Mouse (Mus musculus) lung, embryonic 14.5 days (tissue): Measurements from ENCODE around the gene H2-Q7. TPM values are rescaled to one million over a fixed set of nuclear protein-coding genes. Genes with fewer than 3 reads are reported as not detected.
"Not testable (repeated sequence)": the region's sequence is repeated elsewhere in the genome, so short reads cannot be mapped to it uniquely, and the experiment has no call there.

Experiments used
- ATAC-seq: fragments of 200-750 bp; cut with Nextera tagmentation; 2 replicates; pipeline ENCODE4 v1.8.0; 2017; ENCODE audit warnings: mild to moderate bottlenecking, moderate TSS enrichment, moderate library complexity; ENCODE audit not compliant: insufficient read depth
- DNase-seq: peaks from one replicate; pipeline ENCODE4 v3.0.0-alpha.2; 2015
- H3K27ac ChIP-seq: fragments of 300-500 bp; sonication (generic); 2 replicates; pipeline ENCODE4 v1.5.1; 2014; ENCODE audit warnings: low read depth, mild to moderate bottlenecking, moderate library complexity
- H3K27me3 ChIP-seq: fragments of 300-500 bp; sonication (generic); 2 replicates; pipeline ENCODE4 v1.6.1; 2014; ENCODE audit warnings: low read length, control low read depth; ENCODE audit not compliant: insufficient read depth
- H3K36me3 ChIP-seq: fragments of 300-500 bp; sonication (generic); 2 replicates; pipeline ENCODE4 v1.6.1; 2014; ENCODE audit warnings: control low read depth; ENCODE audit not compliant: insufficient read depth
- H3K4me1 ChIP-seq: fragments of 300-500 bp; sonication (generic); 2 replicates; pipeline ENCODE4 v1.6.1; 2014; ENCODE audit warnings: antibody characterized with exemption, control low read depth; ENCODE audit not compliant: insufficient read depth
- H3K4me2 ChIP-seq: fragments of 300-500 bp; sonication (generic); 2 replicates; pipeline ENCODE4 v1.6.1; 2014; ENCODE audit warnings: mild to moderate bottlenecking
- H3K4me3 ChIP-seq: fragments of 300-500 bp; sonication (generic); 2 replicates; pipeline ENCODE4 v1.5.1; 2014; ENCODE audit warnings: low read depth, low read length
- H3K9ac ChIP-seq: fragments of 300-500 bp; sonication (generic); 2 replicates; pipeline ENCODE4 v1.6.1; 2014
- H3K9me3 ChIP-seq: fragments of 300-500 bp; sonication (generic); 2 replicates; pipeline ENCODE4 v1.6.1; 2016; ENCODE audit warnings: low read depth, low read length, control low read depth
- CTCF ChIP-seq: IDR thresholded peaks from 2 replicates; pipeline ENCODE4 v1.5.1; 2016; ENCODE audit warnings: antibody characterized with exemption, low read depth
- WGBS: fragments of 180-500 bp; shearing (Covaris S2); extraction: QIAGEN DNeasy Blood & Tissue Kit; methylation state at CpG from one replicate; pipeline ENCODE4 v1.1.7; 2014; 5-methylcytosine and 5-hydroxymethylcytosine counted together
- polyA plus RNA-seq: library from polyadenylated mRNA; unstranded; fragments of >200 nt; fragmentation: Nextera tagmentation; extraction: Ambion mirVana; gene quantifications from 2 replicates; pipeline ENCODE4 v1.2.1, GENCODE M21; 2014

H2-Q7 gene
- 6.9 and 7.3 TPM in 2 replicates for polyA plus RNA-seq

GRCm38 (mm10) chr17:35438885-35439284 is at the start of gene H2-Q7:
TSS of gene H2-Q7 (plus strand) at chr17:35439155.
- ATAC-seq (peak; percentile 94), DNase-seq (peak; percentile 93)
- H3K4me3 ChIP-seq: peak within 1 kb of the TSS; percentile 43
- H3K36me3 ChIP-seq, H3K27ac ChIP-seq, H3K4me1 ChIP-seq, H3K9me3 ChIP-seq: not testable (repeated sequence)
- H3K4me2 ChIP-seq: peak within 1 kb of the TSS; percentile 83
- H3K9ac ChIP-seq: peak within 1 kb of the TSS; percentile 42; the same call in 1 of the 2 replicates
- peaks cover 18% of the 10 kb centered on the region for H3K27me3 ChIP-seq
- WGBS: 3% methylated on average over 18 of the region's 18 CpGs

GRCm38 (mm10) chr17:35389796-35390195 is 49.2 kb upstream of the H2-Q7 start:
- not testable (repeated sequence) for H3K27me3 ChIP-seq, H3K27ac ChIP-seq, H3K4me3 ChIP-seq, ATAC-seq, H3K9me3 ChIP-seq, H3K4me2 ChIP-seq, H3K9ac ChIP-seq, H3K4me1 ChIP-seq, H3K36me3 ChIP-seq
- DNase-seq: peak; percentile 60
- peak; percentile 61 for TF ChIP-seq CTCF
- 7% methylated on average over 7 of the region's 7 CpGs for WGBS

- DNase-seq, H3K9me3 ChIP-seq, H3K4me1 ChIP-seq, H3K27me3 ChIP-seq, H3K27ac ChIP-seq, H3K9ac ChIP-seq, H3K4me2 ChIP-seq, H3K36me3 ChIP-seq, H3K4me3 ChIP-seq, ATAC-seq: not testable (repeated sequence)
- WGBS: 41% methylated on average over 2 of the region's 2 CpGs
These were observed 46.3 kb upstream of the H2-Q7 start for GRCm38 (mm10) chr17:35392671-35393070.

GRCm38 (mm10) chr17:35393864-35394800 is 44.8 kb upstream of the H2-Q7 start:
- H3K27ac ChIP-seq, H3K9ac ChIP-seq, H3K9me3 ChIP-seq, H3K36me3 ChIP-seq, H3K4me1 ChIP-seq, H3K27me3 ChIP-seq, DNase-seq: not testable (repeated sequence)
- peak overlapping the region; percentile 48 for H3K4me2 ChIP-seq
- peak overlapping the region; percentile 20; the same call in 1 of the 2 replicates for H3K4me3 ChIP-seq
- WGBS: 2% methylated on average over 55 of the region's 75 CpGs
- peak; percentile 80; the same call in 1 of the 2 replicates for ATAC-seq

- H3K27ac ChIP-seq, H3K4me3 ChIP-seq, H3K36me3 ChIP-seq, H3K27me3 ChIP-seq, H3K4me1 ChIP-seq, DNase-seq, ATAC-seq, H3K9me3 ChIP-seq, H3K9ac ChIP-seq, H3K4me2 ChIP-seq: not testable (repeated sequence)
- WGBS: 68% methylated on average over 2 of the region's 2 CpGs
These were observed 42.0 kb upstream of the H2-Q7 start for GRCm38 (mm10) chr17:35396956-35397355.

GRCm38 (mm10) chr17:35413057-35413456 is 25.9 kb upstream of the H2-Q7 start:
- not testable (repeated sequence) for H3K9ac ChIP-seq, H3K4me2 ChIP-seq, H3K4me1 ChIP-seq, H3K36me3 ChIP-seq, ATAC-seq, H3K27me3 ChIP-seq, H3K9me3 ChIP-seq, H3K4me3 ChIP-seq, H3K27ac ChIP-seq, DNase-seq
- no CpG with 5 or more reads among the region's 1 CpGs for WGBS

GRCm38 (mm10) chr17:35415273-35416129 is 23.5 kb upstream of the H2-Q7 start:
- not testable (repeated sequence) for H3K27me3 ChIP-seq, H3K9ac ChIP-seq, H3K4me3 ChIP-seq, H3K9me3 ChIP-seq, ATAC-seq, H3K27ac ChIP-seq, DNase-seq, H3K4me2 ChIP-seq, H3K4me1 ChIP-seq, H3K36me3 ChIP-seq
- WGBS: 77% methylated on average over 3 of the region's 10 CpGs
